Mouse (Mus musculus): ENCODE results near the gene Ppat.
"Not testable (repeated sequence)": the region's sequence is repeated elsewhere in the genome, so short reads cannot be mapped to it uniquely, and the experiment has no call there.

Ppat gene

DNA sequence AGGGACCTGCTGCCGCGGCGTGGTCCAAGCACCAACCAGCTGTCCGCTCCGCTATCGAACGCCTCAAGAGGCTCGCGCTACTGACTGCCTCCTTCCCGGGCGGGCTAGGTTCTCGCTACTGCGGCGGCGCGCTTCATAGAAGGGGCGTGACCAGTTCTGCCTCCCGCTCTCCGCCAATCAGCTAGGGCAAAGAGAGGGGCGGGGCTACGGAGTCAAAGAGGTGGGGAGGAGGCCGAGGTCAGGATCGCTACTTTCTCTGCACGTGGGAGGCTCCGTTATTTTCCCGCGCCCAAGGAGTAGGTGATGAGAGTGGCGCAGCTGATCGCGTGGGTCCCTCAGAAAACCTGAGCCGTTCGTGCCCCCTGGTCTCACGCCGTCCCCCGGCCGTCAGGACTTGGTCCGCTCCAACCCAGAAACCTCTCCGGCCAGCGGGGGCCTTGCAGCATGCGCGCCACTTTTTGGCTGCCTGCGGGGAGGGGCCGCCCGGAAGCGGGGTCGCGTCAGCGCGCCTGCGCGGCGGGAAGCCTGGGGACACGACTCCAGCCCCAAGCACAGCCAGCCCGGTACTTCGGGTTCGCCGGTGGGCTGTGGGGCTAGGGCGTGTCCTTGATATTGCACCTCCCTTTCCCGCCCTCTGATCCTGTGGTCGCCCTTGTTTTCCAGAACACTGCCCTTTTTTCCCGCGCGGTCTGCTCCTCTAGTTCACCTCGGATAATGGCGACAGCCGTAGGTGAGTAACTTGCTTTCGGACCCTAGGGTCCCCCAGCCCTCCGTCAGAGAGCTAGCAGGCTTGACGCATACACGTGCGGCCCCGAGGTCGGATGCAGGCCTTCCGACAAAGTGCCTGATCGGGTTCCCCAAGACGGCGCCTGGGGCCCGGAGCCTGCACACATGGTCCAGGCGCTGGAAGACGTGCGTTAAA is at the start of gene Ppat, which contains the start of gene Paics:
TSS of gene Ppat (minus strand) at position 473 of the 922 bp plus-strand sequence.
TSS of gene Paics (plus strand) at position 202 of the 922 bp plus-strand sequence.
- DNase-seq (ENCODE audit: low spot score in 2 of 2) = peak; percentile 96 to 98

DNA sequence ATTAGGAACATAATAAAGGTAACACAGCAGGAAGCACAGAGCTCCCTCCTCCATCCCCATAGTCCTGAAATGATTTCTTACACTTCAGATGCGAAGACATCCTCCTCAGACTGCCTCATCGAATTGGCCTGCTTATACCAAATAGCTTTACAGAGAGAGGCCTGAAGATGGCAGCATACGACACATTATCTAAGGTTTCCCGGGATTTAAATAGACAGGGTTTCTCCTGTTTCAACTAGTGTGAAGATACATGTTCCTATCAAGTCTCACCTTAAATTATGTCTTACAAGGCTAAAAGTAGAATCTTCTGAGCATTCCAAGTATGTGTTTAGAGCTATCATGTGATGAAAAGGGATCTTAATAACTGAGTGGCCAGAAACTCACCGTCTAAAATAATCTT is 47.0 kb upstream of the Ppat start:
- DNase-seq (ENCODE audit: low spot score in 2 of 2) = no peak

DNA sequence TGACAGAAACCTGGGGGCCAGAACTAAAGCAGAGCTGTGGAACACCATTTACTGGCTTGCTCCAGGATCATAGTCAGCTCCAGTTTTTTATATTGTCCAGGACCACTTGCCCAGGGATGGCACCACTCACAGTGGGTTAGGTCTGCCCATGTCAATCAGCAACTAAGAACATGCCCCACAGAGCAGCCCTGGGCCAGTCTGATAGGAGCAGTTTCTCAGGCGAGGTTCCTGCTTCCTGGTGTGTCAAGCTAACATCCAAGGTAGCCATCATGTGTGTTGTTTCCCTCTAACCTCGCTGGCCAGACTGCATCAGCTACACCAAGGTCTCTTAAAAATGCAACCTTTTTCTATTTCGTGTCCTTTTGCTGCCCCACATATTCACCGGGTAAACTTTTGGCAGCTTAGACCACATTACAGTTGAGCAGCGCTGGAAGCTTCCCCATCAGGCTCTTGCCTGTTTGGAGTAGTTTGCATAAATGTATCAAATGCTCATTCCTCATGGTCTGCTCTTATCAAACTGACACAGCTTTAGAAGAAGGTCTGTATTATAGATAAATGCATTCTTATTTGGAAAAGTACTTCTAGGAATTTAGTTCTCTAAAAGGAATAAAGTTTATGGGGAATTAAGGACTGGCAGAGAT is 41.9 kb upstream of the Ppat start:
- DNase-seq (ENCODE audit: low spot score in 2 of 2) = no peak

DNA sequence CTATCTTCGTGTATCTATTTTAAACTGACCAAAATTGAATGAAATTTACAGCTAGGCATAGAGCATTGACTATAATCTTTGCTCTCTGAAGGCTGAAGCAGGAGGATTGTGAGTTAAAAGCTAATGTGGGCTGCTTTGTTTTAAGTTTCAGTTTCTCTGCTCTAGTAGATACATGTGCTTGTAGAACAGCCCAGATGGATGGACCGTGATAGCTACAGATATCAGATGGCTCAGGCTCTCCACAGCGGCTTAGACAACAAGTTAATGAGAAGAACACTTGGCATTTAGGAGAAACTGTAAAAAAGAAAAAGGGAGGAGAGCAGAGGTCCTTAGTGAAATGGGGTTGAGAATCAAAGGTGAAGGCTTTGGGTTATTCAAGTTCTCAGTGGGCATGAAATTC is 39.4 kb upstream of the Ppat start:
- DNase-seq (ENCODE audit: low spot score in 2 of 2) = no peak

DNA sequence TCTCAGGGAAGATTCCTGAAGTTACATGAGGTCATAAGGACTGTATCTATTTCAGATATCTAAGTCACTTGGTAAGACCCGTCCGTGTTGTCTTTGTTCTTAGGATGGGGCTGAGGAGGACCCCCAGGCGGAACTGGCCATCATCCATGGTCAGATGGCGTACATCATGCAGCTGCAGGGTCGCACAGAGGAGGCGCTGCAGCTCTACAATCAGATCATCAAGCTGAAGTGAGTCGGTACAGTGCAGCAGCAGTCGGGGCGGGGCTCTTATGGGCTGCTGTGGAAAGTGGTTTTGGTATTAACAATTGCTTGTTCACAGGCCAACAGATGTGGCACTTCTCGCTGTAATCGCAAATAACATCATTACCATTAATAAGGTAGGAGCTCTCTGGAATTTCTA is 32.6 kb upstream of the Ppat start:
- no peak for DNase-seq (ENCODE audit: low spot score in 2 of 2)

DNA sequence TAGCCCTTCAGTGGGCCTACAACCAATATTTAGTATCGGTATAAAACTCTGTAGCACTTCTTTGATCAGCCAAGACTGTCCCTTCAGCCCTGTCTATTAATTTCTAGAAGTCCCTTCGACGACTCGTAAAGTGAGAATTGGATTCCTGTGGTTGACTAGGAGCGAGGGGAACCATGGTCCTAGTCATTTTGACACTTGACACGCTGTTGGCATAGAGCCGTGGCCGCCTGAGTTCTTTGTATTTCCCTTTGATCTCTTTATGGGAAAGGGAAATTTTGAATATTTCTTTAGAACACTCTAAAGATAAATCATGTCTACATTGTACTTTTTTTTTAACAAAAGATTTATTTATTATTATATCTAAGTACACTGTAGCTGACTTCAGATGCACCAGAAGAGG is 24.4 kb upstream of the Ppat start:
- no peak for DNase-seq (ENCODE audit: low spot score in 2 of 2)

DNA sequence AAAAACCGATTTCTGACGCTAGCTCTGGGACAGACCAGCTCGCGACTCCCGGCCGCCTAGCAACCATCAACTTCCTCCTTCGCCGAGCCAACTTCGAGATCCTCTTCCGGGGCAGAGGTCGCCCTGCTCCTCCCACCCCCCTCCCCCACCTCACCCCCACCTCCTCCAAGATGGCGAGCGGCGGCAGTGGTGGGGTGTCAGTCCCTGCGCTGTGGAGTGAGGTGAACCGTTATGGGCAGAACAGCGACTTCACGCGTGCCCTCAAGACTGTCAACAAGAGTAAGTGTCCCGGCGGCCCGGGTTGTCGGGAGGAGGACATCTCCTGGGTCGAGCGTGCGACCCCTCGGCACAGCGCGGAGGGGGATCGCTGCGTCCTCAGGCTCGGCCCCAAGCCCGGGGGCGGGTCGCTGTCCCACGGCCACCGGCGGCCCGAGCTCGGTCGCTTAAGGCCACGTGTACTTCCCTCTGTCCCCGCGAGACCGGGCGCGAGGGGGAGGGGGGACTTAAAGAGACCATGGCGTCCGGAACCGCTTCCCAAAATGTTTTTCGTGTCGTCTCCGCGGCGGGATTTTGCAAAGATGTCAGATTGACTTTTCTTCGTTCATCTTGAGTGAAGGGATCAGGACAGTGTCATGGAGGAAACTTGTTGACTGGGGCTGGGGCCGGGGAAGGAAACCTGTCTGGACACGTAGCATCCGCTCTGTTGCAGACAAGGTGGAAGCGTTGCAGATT is 23.3 kb upstream of the Ppat start, which contains the start of gene Srp72:
TSS of gene Srp72 (plus strand) at position 130 of the 732 bp plus-strand sequence.
- DNase-seq (ENCODE audit: low spot score in 2 of 2) = peak; percentile 68 to 69

DNA sequence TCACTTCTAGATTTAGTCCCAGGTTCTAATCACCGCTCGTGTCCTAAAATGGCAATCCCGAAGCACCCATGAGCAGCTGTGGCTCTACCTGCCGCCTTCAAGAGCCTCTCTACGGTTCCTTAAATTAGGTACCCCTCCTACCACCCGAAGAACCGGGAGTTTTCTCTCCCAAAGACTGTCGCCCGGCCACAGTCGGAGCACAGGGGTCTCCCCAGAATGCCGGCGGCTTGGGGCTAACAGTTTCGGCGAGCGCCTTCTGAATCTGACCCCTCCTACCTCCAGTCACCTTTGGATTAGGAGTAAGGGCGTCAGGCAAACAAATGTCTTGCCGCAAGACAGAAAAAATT is 22.8 kb upstream of the Ppat start:
- DNase-seq (ENCODE audit: low spot score in 2 of 2) = no peak

DNA sequence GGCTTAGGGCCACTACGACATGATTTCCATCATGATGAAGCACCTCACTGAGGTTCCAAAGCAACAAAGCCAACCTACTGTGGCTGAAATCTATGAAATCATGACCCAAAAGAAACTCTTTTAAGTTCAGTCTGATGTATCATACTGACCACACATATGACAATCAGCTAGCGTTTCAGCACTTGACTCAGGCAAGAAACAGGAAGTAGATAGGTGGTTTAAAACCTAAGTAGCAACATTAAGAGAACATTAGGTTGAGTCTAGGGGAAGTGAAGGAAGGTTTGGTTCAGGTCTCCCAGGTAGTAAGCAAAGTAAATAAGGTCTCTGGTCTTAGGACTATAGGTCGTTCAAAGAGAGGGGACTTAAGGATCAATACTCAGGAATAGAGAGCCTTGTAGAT is 22.1 kb upstream of the Ppat start:
- DNase-seq (ENCODE audit: low spot score in 2 of 2) = no peak

DNA sequence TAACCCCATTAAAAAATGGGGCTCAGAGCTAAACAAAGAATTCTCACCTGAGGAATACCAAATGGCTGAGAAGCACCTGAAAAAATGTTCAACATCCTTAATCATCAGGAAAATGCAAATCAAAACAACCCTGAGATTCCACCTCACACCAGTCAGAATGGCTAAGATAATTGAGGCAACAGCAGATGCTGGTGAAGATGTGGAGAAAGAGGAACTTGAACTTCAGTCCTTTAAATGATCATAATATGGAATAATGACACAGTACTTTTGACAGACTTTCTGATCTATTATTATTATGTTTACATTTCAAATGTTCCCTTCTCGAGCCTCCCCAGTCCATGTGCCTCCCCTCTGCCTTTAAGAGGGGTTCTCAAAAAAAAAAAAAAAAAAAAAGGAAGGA is 19.7 kb upstream of the Ppat start:
- not testable (repeated sequence) for DNase-seq (ENCODE audit: low spot score in 2 of 2)

DNA sequence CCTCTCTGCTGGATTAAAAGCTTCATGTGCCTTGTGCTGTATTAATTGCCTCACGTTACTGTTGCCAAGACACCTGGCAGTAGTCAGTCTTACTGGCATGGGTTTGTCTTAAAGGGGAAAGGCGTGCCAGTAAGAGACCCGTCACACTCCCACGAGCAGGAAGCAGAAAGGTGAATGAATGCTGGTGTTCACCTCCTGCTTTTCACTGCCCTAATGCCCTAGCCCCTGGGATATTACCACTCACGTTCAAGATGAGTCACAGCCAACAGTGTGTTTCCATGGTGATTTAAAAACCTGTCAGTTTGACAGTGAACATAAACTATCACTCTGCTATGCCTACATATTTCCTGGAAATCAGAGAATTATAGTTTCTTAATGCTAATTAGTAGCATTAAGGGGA is 17.9 kb upstream of the Ppat start:
- DNase-seq (ENCODE audit: low spot score in 2 of 2) = no peak

DNA sequence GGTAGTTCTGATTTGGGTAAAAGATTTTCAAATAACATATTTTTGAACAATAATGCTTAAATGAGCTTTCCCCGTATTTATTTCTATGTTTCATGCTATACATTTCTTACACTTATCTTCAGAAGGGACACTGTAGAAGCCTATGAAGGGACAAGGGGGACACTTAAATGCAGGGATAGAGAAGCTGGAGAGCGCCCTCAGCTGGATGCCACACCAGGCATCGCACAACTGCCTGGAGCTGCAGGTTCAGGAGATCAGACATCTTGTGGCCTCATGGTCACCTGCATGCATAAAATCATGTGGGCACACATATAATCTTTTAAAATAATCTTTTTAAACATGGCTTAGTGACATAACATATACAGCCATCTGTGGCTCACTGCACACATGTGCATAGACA is 13.3 kb upstream of the Ppat start:
- DNase-seq (ENCODE audit: low spot score in 2 of 2) = no peak

DNA sequence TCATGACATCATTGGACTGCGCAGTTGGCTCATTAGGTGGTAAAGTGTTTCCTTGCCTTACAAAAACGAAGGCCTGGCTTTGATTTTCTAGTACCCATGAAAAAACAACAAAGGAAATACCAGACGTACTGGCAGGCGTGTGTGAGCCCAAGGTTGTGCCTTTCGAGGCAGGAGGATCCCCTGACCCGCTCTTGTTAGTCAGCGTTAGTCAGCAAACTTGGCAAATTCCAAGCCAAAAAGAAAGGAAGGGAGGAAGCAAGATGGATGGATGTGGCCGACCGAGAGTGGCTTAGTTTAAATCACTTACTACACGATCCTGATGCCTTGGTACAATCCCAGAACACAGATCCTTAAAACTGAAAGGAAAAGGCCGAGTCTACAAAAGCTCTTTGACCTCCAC is 11.2 kb upstream of the Ppat start:
- DNase-seq (ENCODE audit: low spot score in 2 of 2) = no peak

DNA sequence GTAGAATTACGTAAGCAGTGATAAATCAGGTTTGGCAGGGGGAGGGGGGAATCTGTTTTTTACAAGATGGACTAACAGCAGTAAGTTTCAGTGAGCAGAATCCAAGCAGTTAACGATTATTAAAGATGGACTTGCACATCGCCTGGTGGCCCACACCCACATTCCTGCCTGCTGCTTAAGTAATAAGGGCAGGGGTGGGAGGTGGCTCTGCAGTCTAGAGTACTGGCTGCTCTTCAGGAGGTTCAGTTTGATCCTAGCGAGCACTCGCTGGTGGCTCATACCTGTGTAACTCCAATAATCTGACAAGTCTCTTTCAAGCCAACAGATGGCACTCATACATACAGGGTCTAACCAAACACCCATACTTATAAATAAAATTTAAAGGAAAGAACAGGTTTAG is 8.2 kb upstream of the Ppat start:
- no peak for DNase-seq (ENCODE audit: low spot score in 2 of 2)

DNA sequence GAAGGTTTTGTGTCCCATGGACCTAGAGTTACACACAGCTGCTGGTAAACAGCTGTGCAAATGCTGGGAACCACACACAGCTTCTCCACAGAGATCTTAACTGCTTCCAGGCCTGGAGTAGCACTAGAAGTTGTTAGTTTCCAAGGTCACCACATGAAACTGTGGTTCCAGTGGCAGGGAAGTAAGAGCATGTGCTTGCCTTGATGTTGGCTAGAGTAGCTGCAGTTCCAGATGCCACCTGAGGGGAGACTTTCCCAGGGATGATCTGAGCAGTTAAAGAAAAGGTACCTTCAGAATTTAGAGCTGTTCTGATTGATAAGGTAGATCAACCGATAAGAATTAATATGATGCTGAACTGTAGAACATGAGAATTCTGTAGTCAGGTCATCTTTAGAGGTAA is 6.6 kb upstream of the Ppat start:
- no peak for DNase-seq (ENCODE audit: low spot score in 2 of 2)

DNA sequence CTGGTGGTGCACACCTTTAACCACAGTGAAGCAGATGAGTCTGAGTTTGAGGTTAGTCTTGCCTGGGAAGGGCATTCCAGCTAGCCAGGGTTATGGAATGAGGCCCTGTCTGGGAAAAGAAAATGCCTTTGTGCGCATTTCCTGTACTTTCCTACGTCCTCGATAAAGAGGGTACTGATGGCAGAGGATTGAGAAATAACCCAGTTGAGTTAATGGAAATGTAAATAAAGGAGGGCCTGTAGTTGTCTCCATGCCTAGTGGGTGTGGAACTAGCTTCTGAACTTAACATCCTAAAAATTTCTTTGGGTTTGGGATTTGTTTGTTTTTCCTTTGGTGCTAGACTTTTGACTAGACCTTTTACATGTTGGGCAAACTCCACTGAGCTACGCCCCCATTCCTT is 4.1 kb upstream of the Ppat start:
- DNase-seq (ENCODE audit: low spot score in 2 of 2) = no peak

DNA sequence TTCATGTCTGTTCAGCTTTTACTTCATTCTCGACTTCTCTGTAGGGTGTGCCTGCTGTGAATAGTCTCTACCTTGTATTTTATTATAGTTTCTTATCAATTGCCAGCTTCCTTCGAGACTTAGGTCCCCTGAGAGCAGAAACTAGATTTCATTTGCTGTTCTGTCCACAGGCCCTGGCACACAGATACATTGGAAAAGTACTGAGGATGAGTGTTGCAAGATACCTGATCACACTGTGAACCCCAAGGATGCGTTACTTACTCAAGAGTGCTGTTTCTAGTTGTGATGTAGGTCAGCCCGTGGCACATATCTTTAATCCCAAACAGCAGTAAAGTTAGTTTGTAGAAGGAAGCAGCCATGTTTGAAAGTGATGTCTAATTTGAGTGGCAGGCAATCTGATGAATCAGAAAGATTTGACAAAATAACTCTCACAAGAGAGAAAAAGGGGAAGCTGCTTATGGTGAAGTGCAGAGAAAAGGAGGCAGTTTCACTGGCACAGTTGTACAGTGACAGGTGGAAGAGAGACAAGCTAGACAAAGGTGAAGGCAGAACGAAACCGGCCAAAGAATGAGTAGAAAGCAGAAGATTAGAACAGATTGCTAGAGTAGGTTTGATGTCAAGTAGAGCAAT is 3.0 kb upstream of the Ppat start:
- no peak for DNase-seq (ENCODE audit: low spot score in 2 of 2)

DNA sequence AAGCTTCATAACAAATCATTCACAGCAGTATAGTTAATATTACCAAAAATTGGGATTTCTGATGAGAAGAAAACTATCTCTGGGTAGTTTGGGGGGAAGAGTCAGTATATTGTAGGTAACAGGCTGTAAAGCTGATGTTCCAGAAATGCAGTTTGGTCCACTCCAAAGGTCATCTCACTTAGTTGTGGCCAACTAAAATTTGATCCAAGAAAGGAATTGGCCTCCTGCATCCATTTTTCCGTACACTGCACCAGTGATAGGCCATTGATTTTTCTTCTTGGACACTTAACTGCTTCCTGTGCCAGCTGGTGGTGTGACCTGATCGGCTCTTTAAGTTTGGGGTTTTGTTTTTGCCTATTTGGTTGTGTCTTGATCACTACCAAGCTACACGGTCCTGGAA is 2.4 kb upstream of the Ppat start:
- DNase-seq (ENCODE audit: low spot score in 2 of 2) = no peak

DNA sequence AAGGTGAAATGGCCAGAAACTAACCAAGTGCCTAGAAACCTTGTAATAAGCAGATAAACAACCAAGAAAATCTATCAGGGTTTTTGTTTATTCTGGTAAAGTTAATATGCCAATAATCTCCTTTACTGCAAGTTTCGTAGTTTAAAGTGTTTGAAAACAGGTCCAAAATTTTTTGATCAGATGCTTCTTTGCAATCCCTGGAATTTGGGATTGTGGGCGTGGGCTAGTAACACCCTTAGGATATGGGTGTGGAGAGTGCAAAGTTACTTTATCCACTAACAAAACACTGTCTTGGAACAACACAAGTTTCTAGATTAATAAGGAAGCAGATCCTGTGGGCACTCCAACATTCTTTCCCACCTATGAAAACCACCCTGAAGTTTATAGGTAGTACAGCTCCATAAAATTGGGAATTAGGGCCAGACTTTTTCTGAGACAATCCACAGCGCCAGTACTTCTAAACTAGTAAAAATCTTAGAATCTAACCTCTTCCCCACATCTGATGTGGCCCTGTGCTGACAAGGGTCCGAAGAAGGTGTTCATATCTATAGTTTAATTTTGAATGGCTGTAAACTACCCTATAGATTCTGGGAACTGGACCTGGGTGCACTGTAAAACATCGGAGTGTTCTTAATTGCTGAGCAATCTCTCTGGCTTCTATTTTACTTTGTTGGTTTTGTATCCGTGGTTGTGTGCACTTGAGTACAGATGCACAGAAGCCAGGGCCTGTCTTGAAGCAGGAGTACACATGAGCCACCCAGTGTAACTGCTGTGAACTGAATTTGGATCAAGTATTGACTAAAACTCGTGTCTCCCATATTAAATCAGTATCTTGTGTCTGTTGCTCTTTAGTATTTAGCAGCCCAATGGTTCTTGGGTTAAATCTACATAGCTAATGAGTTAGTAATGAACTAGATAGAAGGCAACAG is 998 bp upstream of the Ppat start:
- no peak for DNase-seq (ENCODE audit: low spot score in 2 of 2)

DNA sequence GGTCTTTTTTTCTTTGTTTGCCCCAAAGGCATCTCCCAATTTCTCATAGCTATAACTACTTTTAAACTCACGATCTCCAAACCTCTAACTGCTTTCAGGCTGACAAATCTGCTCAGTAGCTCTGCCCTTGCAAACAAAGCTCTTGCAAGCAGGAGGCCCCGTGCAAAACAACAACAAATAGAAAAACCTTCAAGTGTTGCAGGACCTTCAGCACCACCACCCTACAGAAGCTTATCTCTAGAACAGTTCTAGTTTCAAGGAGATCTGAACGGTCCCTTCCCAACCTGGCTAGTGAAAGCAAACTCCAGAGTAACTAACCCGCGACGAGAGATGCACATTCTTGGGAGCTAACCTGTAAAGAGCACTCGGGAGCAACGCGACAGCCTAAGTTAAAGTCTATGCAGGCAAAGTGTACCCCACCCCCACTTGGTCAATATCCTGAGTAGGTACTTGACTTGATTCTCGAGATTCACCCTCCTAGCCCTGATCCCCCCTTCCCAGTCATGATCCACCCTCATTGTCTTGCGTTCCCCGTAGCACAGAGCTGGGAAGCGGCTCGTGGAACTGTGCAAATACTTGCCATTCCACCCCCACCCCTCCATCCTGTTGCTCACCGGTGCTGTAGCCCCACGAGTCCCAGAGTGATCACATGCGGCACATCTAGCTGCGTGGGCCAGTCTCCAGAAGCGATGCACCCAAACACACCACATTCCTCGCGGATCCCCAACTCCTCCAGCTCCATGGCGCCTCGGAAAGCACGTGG is 854 bp downstream of the Ppat start:
- no peak for DNase-seq (ENCODE audit: low spot score in 2 of 2)
